Mouse (Mus musculus): ENCODE data around the gene Spatc1l.
A peak's percentile ranks its signal among the peaks of the same experiment; 100 is the strongest.

The Spatc1l gene

GRCm38 (mm10) chr10:76571070-76571469, 9.0 kb downstream of the Spatc1l start:
- TF ChIP-seq GATA4 (IDR thresholded peaks at IDR 0.05; ENCODE audit: insufficient replicate concordance, low read length), result no peak

- no peak for TF ChIP-seq GATA4 (IDR thresholded peaks at IDR 0.05; ENCODE audit: insufficient replicate concordance, low read length)
These were observed 10.1 kb downstream of the Spatc1l start for GRCm38 (mm10) chr10:76572151-76572550.

- peak; percentile 19; the same call in 1 of the 2 replicates for TF ChIP-seq GATA4 (IDR thresholded peaks at IDR 0.05; ENCODE audit: insufficient replicate concordance, low read length)
These were observed 13.3 kb downstream of the Spatc1l start, which contains the start of gene Ftcd for GRCm38 (mm10) chr10:76575374-76575773. Gene Ftcd (plus strand): TSS chr10:76575648.

- TF ChIP-seq GATA4 (IDR thresholded peaks at IDR 0.05; ENCODE audit: insufficient replicate concordance, low read length), result peak; percentile 68; the same call in 1 of the 2 replicates
These were observed 14.8 kb downstream of the Spatc1l start for GRCm38 (mm10) chr10:76576920-76577319.

GRCm38 (mm10) chr10:76584138-76584537, 22.1 kb downstream of the Spatc1l start:
- no peak for TF ChIP-seq GATA4 (IDR thresholded peaks at IDR 0.05; ENCODE audit: insufficient replicate concordance, low read length)

- no peak for TF ChIP-seq GATA4 (IDR thresholded peaks at IDR 0.05; ENCODE audit: insufficient replicate concordance, low read length)
These were observed 24.1 kb downstream of the Spatc1l start for GRCm38 (mm10) chr10:76586190-76586589.

GRCm38 (mm10) chr10:76590197-76590596, 28.1 kb downstream of the Spatc1l start:
- no peak for TF ChIP-seq GATA4 (IDR thresholded peaks at IDR 0.05; ENCODE audit: insufficient replicate concordance, low read length)

- no peak for TF ChIP-seq GATA4 (IDR thresholded peaks at IDR 0.05; ENCODE audit: insufficient replicate concordance, low read length)
These were observed 34.3 kb downstream of the Spatc1l start for GRCm38 (mm10) chr10:76596338-76596737.

- no peak for TF ChIP-seq GATA4 (IDR thresholded peaks at IDR 0.05; ENCODE audit: insufficient replicate concordance, low read length)
These were observed 40.6 kb downstream of the Spatc1l start for GRCm38 (mm10) chr10:76602690-76603089.

GRCm38 (mm10) chr10:76612473-76612872, 50.4 kb downstream of the Spatc1l start:
- no peak for TF ChIP-seq GATA4 (IDR thresholded peaks at IDR 0.05; ENCODE audit: insufficient replicate concordance, low read length)
